Mouse (Mus musculus) common myeloid progenitor, adult 5-6 weeks (primary cell): ENCODE results near the gene Pigc. TPM values are rescaled to one million over a fixed set of nuclear protein-coding genes. Genes with fewer than 3 reads are reported as not detected.

Experiments used
- ATAC-seq: replicated peaks from 2 replicates; pipeline ENCODE4 v1.8.0; 2016; ENCODE audit warnings: low read depth, mild to moderate bottlenecking, moderate TSS enrichment, inconsistent platforms; ENCODE audit not compliant: poor library complexity, severe bottlenecking
- total RNA-seq: library from RNA; stranded (forward); fragments of 200-1000, 187-1606 nt; gene quantifications from 2 replicates; pipeline ENCODE4 v1.2.3, GENCODE M21; 2017

Pigc gene
- total RNA-seq, 1 experiment from 2014 or later: 16.0 TPM

DNA sequence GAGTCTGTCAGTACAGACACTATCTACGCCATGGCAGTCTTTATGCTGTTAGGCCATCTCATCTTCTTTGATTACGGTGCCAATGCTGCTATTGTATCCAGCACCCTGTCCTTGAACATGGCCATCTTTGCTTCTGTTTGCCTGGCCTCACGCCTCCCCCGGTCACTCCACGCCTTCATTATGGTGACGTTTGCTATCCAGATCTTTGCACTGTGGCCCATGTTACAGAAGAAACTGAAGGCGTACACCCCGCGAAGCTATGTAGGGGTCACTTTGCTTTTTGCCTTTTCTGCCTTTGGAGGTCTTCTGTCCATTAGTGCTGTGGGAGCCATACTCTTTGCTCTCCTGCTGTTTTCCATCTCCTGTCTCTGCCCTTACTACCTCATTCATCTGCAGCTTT lies 1.9 kb downstream of the Pigc start:
- ATAC-seq: no peak

DNA sequence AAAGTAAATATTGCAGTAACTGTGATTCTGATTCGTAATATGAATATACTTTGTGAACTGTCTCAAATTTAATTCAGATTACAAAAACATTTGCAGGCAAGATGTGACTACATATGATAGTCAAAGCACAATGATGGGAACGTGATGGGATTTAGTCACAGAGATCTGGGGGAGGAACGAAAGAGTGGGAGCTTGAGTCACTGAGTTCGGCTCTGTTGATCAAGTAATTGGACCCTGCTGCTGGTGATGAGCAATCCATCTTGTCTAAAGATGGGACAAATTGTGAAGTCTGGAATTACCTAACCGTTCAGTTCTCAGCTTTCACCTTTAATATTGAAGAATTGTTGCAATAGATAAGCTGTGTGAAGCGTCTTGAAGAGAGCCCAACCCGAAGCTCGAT lies 3.2 kb downstream of the Pigc start:
- no peak for ATAC-seq

DNA sequence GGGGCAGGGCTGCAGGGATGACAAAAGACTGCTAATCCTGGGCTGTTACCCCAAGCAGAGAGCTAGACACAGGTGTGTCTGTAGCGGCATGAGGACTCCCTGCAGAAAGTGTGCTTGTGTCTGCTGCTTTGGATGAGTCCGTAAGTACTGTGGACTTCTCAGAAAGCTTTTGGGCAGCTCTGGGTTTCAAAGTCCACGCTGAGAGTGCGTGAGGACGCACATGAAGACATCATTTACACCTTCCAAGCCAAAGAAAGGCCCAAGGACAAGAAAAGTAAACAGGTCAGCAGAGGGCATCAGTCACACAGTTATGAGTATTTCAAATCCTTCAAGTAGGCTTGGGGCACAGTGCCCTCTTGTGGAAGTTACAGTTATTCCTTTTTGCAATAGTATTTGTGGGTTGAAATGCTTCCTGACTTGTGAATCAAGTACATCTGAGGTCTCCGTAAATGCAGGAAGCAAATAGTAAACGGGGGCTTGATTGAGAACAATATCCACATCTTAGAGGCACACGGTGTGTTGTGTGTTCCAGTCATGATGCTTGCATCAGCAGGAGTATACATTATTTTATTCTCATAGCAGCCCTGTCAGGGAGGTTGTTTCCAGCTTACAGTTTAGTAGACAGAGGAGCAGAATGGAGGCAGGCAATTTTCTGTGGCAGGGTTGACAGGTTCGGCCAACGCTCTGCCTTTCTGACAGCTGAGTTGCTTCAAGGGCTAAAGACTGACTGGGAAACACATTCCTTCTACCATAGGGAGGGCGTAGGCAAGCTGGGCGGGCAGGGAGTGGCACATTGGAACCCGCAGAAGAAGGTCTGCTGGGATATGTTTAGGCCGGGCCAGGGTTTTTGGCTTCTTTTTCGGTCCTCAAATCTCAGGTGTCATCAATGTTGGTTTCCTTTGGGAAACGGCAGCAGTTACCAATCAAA lies 7.5 kb downstream of the Pigc start:
- peak; percentile 93 for ATAC-seq

DNA sequence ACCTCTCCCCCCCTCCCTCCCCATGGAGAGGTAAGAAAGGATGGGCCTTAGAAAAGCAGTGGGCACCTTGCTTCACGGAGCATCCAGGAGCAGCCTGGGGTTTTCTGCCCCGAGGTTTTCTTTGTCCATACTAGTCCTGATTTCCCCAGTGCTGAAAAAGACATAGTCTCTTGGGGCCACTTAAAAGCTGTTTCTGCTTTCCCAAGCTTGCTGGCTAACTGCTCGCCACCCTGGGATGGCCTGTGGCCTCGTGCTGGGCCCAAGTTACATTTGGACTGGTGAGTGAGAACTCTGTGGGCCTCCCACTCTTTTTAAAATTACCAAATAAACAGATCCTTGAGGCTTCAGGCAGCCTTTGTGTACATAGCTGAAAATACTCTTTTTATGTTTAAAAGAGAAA lies 8.3 kb downstream of the Pigc start:
- ATAC-seq: no peak

DNA sequence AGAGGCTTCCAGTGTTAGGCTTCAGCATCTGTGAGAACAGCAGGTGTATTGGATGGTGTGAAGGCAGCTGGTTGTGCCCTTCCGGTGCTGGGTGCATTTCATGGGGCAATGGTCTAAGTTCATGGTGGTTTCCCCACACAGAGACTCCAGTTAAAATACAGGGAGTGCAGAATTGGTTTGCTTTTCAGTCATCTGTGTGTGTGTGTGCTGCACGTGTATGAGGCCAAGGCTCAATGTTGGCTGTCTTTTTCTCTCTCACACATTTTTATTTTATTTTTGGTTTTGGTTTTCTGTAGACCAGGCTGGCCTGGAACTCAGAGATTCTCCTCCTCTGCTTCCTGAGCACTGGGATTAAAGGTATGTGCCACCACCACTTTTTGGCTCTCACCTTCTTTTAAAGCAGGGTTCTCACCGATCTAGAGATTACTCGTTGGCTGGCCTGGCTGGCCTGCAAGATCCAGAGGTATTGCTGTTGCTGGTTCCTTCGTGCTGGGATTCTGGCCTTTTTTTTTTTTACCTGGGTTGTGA lies 9.3 kb downstream of the Pigc start:
- no peak for ATAC-seq

DNA sequence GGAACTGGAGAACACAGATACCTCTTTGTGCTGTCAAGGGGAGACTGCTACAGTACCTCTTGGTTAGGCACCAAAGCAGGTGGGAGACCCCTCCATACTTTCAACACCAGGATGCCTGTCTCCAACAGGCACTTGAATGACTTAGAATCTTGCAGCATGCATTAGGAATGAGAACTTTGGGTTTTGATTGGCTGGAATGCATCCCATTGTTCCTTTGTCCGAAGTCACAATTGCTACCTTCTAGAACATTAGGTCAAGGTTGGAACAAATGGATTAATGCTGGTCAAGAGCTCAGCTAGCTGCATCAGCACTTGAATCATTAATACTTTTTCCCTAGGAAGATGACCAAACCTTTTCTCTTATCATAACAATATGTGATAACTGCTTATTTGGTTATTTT lies 10.6 kb downstream of the Pigc start, which contains the start of gene 4930558K02Rik:
TSS of gene 4930558K02Rik (minus strand) at position 101 of the 400 bp plus-strand sequence.
- no peak for ATAC-seq

DNA sequence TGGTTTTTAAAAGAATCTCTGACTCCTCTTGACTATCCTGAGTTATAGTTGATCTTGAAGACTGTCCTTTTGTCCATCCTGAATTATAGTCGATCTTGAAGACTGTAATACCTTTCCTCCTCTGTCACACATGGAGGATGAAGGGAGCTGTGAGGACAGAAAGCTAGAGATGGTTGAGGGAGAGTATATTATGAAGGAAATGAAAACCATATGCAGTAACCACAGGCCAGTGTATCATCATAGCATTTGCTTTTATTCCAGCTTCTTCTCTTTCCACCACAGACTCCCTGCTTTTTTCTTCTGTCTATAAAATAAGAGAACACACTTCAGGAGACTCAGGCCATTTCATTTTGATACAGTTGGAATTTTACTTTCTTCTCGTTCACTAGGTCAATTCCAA lies 11.1 kb downstream of the Pigc start:
- ATAC-seq: no peak

DNA sequence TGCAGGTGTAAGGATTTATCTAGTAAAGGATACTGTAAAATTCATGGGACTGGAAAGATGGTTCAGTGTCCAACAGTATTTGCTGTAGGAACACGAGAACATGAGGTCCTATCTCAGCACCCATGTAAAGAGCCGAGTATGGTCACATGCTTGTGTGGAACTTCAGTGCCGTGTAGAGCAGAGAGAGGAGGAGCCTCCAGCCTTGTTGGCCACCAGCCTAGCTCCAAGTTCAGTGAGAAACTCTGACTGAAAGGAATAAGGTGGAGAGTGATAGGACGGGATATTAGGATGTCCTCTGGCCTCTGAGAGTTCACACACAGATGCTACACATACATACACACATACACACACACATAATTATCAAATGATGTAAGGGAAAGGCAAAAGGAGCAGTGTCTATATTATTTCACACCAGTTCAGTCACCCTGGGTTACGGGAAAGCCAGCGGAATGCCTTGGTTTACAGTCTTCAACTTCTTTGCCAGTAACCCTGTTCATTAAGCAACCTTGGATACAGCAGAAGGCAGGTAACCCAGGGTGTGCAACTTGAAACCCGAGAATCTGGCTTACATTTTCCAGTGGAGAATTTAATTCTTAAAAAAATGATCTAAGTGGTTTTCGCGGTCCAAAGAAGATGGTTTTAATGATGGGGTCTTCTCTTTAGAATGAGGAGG lies 11.8 kb downstream of the Pigc start:
- ATAC-seq: no peak

DNA sequence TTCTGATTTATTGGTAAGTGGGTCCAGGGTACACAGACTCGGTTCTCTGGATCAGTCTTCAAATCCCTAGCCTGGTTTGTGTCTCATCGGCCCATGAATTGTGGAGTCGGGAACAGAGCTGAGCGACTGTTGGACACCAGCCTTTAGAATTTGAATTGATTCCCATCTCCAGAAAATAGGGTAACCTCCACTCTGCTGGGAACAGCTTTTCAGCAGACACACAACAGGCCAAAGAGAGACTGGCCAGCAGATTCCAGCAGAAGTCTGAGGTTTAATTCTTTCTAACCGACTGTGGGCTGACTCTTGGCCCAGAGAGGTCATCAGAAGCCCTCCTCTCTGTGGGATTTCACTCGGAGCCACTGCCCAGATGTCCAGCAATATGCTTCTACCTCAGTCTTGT lies 14.5 kb downstream of the Pigc start:
- no peak for ATAC-seq

DNA sequence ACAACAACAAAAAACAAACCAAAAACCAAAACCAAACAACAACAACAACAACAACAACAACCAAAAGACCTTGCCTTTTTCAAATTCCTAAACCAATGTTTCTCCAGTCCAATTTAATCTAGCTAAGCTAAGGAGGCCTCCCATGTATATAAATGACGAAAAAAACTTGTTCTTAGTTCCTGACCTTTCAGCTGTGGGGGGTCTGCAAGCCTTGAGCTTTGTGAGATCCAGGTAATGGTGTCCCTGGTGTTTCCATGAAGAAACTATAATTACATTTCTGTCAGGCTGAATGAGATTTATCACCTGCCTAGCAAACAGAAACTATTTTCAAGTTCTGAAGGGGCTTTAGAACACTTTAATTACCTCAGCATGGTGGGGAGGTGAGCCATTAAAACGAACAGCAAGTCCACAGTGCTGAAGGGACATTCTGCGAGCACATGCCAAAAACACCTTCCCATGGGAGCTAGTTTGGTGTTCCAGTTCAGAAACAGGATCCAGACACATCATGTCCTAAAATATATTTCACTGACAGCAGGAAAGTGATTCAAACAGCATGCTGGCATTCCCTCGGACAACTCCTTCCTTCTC lies 15.1 kb downstream of the Pigc start:
- no peak for ATAC-seq

DNA sequence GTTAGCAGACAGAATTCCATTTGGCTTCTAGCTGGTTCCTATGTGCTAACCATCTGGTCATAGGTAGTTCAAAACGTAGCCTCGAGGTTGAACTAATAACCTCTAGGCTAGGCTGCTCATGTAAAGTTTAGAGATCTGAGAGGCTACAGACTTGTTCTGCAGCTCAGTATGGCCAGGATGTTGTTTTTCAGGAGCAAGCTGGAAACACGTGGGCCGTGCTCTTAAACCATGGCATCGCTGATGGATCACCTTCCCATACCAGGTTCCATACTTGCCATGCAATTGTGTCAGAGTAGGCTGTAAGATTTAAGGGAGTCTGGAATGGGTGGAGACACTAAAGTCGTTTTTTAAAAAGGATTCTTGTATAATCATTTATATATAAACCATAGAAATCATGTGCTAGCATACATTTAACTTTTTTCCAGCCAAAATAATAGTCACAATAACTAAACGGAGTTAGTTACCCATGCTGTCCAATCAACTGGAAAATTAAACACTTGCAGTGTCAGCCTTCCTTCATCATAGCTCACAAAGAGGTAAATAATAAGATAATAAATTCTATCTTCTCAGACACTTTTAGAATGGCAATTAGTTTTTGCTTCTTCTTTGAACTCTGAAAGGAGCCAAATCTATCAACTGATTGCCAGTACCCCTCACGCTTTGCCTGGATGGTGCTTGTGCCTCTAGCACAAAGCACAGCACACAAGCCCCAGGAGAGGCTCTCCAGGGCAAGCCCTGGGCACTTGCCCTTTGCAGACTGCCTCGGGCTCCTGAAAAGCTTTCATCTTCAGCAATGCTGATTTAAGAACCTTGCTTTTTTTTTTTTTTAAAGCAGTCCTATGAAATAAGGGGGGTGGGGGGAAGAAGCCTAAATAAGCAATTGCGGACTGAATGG lies 21.9 kb downstream of the Pigc start:
- no peak for ATAC-seq

DNA sequence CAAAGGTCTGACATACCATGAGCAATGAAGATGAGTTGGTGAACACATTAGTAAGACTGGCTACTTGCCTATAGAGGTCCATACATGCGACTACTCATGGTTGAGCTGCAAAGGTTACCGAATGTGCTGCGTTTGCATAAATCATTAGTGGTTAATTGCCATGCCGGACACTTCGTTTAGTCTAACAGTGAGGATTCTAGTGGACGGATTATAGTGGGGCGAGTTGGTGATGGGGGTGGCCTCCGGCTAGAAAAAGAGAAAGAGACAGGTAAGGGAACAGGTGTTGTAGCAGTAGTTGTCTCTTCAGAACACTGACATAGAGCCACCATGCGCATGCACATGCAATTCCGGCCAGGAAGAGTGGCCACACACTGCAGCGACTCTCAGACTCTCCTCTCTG lies 22.9 kb downstream of the Pigc start:
- ATAC-seq: no peak

DNA sequence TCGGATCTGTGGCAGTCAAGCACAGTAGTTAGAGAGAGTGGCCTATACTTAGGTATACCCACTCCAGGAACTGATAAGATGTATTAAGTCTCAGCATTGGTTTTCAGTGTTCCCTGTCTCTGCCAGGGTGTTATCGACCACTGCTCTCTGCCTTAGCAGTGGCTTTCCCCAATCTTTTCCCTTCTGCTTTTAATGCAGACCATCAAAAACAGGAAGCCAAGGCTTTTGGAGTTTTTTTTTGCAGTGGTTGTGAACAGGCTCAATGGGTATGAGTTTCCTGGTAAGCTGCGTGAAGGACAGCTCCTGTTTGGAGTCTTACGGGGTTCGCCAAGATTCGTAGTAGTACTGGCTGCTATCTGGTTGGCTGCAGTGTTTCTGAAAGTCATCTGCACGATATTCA lies 23.4 kb downstream of the Pigc start:
- ATAC-seq: peak; percentile 53

DNA sequence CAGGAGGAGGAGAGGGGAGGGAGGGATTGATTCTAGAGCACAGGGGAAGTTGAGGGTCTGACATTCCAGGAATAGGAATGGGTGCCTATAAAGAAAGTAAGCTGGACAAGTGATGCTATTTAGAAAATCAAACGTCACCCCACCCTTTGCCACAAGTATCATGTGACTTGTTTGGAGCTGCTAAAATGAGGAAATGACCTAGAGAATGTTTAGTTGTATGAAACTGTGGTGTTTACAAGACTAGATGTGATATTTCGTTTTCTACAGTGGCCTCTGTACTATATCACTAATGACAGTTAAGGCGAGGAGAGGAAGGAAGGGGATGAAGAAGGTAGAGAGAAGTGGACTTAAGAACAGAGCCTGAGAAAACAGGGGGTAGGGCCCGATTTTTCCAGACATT lies 29.8 kb downstream of the Pigc start:
- ATAC-seq: peak; percentile 59

DNA sequence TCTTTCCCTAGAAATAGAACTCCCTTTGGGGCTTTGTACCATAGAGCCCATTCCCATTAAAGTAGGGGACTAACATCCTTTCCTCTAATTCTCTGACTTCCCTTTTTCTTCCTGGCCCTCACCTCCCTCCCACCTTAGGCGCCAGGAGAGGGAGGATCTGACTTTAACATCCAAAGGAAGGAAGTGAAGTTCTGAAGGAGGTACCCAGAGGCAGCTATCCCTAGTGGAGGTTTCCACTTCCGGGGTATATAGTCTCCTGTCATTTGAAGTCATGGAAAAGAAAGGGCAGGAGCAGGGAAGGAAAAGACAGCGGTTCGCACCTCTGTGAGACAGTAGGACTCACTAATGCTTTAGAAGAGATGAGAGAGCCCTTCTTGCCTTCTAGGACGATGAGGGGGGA lies 30.4 kb downstream of the Pigc start:
- ATAC-seq: peak; percentile 40

DNA sequence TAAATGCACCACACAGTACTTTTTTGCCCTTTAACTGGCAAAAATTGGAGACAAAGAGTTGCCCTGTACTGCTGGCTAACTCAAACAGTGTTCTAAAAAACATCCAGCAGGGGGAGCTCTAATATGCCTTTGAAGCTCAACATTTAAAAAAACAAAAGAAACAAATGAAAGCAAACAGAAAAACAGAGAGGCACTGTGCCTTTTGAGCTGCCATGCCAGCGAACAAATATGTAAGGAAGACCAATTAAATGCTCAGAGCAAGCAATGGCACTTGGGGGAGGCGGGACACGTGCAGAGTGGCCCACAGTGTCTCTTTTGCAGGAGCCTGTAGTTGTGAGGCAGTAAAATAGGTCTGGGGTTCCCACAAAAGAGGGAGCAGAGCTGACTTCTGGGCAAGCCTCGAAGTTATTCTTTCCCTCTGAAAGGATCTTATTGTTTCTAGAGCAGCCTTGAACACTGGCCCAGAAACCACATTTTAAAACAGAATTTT lies 30.9 kb downstream of the Pigc start:
- ATAC-seq: peak; percentile 62

DNA sequence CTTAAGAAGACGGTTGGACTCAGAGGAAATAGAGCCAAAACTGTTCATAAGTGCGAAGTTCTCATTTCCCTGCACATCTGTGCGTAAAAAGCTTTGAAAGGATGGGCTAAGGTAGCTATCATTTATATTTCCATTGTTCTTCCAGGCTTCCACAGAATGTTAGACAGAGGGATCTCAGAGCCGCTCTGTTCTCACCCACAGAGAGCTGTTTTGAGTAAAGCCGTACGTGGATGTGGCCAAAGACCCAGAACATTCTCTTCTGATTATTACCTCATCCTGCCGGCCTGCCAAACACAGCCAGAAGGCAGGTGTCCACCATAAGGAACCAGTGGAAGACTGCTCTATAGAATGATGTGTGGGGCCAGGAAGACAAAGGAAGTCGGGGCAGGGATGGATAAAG lies 32.3 kb downstream of the Pigc start:
- no peak for ATAC-seq

DNA sequence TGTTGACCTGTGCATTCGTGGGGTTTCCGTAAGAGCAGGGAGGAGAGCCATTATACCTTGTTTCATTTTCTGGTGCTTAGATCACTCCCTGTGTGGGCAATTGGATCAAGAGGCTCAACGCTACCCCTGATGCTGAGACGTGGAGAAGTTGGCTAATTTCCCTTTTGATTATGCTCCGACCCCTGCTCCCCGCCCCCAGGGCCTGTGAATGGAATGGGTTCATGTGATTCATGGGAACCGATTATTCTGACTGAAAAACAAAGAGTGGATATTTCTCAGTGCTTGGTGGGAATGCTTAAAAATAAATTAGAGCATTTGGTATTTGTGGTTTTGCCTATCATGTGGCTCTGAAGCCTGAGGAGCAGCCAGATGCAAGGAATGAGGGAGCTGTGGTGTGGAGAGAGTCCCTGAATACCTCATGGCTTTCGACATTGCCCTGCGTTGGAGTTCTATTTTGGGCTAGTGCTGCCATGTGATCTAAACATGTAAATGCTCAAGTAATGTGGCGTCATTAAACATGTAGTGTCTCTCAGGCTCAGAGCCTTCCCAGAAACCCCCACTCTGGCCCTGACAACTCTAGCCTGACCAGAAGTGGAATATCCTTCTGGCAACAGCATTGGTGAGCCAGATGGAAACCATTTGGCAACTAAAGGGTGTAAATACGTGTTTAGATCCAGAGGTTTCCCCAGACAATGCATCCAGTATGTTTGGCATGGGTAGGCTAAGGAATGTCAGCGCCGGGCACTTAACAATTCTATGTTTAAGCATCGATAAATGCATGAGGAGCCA lies 34.9 kb downstream of the Pigc start:
- ATAC-seq: no peak

DNA sequence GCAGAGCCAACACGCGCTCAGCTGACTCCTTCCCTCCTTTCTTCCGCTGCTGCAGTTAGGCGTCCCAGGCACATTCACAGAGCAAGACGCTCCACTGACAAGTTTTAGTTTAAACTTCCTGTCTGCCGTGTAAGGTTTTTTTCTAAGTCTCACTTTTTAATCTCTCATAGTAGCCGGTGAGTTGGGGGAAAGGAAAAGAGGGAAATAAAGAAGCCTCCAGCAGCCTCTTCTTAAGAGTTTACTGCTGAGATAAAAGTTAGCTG lies 35.5 kb downstream of the Pigc start:
- ATAC-seq: no peak
